Mouse (Mus musculus) granulocyte monocyte progenitor cell, adult 5-6 weeks (primary cell): Measurements from ENCODE around the gene Ror1. TPM values are rescaled to one million over a fixed set of nuclear protein-coding genes. Genes with fewer than 3 reads are reported as not detected.

ENCODE experiments used
- ATAC-seq: replicated peaks from 2 replicates; pipeline ENCODE4 v1.8.0; 2016; ENCODE audit warnings: mild to moderate bottlenecking, moderate TSS enrichment, inconsistent platforms; ENCODE audit not compliant: poor library complexity, severe bottlenecking
- total RNA-seq, 2 experiments: library from RNA; stranded (forward) in 1 of 2; stranded (reverse) in 1 of 2; fragments of 200-712, 200-1000 nt in 1 of 2; fragments of >200 nt in 1 of 2; fragmentation: Nextera tagmentation in 1 of 2; gene quantifications; 2 replicates each; pipeline ENCODE4 v1.2.3; 2014 to 2017

Ror1 gene
- total RNA-seq, 2 experiments from 2014 or later: not detected

DNA sequence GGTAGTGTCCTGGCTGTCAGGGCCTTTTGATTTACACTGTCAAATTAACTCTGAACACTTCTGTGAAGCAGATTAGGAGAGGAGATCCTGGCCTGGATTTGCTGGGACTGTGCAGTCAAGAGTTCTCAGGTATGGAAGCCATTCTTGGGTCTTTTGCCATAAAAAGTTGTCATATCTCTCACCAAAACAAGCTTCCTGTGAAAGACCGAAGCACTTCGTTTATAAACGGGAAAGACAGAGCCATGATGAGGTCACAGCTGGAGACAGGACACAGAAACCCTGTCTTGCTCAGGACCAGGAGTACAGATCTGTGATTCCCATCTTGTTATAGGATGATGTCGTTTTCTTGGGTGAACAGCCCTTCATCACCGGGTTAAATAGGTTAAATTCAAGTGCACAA lies 107.5 kb downstream of the Ror1 start:
- ATAC-seq: no peak

DNA sequence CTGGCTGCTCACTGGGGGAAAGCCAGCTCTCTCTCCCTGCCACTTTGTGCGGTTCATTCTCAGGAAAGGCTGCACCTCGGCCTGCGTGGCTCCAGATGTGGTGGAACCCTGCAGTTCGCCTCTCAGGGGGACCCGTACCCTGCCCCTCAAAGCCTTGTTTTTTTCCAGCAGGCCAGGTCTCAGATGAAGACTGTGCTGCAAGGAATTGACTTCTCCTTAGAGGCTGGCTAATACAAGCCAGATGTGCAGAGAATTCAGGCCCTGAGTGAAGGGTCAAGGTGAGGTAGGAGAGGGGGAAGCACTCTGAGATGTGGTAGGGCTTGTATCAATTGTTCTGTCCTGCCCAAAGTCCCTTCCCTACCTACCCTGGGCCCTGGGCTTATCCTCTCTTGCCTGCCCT lies 108.1 kb downstream of the Ror1 start:
- no peak for ATAC-seq

DNA sequence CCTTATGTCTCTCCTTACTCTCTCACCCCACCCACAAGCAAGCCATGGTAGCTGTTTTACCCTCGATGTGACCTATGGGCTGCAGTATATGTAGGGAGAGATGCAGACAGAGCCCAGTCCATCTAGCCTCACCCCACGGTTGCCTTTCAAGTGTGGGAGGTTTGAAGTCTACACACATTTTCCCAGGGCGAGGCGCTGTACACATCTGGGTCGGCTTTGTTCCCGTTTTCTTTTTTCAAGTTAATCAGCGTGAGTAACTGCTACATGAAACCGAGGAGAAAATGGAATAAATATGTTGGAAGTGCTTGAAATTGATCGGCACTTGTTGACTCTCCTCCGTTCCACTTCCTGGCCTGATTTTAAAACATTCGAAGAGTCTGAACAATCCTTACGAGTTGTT lies 108.8 kb downstream of the Ror1 start:
- no peak for ATAC-seq

DNA sequence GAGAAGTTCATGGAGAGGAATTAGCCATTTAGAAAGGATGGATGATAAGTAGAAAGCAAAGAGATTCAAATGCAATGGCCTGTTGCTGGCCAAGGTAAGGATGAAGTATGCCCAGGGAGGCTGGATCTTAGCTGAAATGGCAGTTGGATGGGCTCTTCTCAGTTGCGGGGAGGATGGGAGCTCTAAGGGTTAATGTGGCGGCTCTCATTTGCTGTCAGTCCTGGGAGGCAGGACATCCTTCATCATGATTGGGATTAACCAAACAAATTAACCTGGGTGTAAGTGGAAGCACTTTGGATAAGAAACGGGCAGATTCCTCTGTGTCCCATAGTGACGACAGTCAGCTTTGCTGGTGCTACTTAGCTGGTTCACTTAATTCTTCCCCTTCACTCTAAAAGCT lies 112.5 kb downstream of the Ror1 start:
- no peak for ATAC-seq

DNA sequence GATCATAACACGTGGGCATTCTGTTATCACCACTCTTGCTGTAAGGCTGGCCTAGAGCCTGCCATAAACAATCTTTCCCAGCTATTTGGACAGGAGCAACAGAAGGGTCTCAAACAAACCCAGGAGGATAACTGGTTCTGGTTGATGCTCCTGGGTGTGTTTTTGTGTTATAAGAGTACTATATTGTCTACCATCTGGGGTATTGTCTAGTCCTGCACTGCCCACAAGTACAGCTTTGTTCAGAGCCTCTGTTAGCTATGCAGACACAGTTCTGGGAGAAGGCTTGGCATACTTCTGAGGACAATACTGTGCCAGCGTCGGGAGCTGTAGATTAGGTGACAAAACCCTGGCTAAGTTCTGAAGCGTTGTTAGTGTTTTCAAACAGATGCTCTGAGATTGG lies 113.5 kb downstream of the Ror1 start:
- no peak for ATAC-seq

DNA sequence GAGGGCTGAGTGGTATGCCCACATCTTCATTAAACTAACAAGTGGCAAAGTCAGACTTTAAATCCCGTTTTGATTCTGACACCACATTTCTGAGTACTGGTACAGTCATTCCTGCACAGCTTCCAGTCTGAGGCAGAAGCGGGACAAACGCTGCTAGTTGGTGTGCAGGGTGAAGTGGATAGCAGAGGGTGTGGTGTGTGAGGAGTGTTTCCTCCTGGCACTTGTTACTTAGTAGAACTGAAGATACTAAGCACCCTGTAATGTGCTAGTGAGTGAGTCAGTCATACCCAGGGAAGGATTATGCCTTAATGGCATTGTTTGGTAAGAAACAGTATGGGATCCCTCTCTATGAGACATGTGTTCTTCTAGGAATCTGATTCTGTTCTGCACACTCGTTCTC lies 115.7 kb downstream of the Ror1 start:
- ATAC-seq: no peak

DNA sequence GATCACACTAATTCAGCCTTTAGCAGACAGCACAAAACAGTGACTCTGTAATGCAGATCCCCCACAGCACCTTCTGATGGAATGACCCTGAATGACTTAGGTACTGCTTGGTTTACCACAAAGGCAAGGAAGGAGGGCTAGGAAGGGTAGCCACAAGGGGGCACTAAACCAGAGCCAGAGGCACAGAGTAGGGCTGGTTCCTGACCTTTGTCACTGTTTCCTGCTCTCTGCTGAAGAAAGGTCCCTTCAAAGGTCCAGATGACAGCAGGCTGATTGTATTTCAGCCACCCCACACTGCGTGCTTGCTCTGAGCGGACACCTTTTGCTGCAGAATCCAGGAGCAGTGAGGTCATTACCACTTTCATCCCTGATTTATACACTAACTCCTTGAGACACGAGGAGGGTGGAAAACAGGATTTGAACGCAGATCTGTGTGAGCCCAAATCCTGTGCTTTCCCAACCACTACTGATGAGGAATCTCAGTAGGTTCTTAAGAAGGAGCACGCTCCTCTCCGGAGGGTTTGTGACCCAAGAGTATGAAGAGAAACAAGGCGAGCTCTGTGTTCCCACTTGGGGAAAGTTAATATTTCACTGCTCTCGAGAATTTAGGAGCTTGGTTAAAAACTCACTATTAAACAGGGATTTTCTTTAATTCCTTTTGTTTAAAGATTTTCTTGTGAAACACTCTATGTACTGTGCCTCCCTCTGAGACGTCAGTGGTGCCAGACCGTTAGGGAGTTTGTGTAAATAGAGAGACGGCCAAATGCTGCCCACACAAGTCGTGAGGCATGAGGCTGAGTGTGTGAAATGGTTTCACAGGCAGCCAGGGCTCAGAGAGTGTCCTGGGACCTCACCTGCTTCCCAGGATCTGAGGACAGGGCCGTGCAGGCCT lies 119.0 kb downstream of the Ror1 start:
- ATAC-seq: peak; percentile 56

DNA sequence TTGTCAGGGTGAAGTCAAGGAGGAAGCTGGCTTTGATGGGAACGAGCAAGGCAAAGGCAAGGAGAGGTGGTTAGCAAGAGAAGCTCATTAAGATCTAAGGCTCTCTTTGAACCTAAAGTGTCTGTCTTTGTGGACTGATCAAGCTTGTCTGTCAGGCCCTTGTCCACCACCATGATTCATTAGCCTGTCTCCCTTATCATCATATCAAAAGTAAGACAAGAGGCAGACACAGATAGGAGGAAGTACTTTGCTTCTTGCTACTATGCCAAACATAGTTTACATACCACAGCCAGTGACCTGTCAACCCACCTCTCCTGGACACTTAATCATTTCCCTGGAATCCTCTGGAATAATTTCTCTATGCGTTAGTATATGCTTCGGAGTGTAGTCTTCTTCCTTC lies 121.0 kb downstream of the Ror1 start:
- ATAC-seq: no peak

DNA sequence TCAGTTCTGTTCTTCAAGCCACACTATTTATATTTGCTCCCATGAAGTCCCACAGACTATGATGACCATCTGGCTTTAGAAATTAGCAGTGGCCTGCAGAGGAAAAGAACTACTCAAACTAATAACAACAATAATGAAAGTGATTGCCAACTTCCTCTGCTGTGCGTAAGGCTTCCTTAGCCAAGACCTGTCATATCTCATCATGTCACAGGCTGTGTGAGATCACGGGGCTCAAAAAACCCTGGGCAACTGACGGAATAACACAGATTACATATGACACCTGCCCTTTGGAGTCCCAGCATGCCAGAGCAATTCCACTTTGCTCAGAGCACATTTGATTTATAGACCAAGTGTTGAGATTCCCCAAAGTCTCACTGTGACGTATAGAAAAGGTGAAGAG lies 123.4 kb downstream of the Ror1 start:
- peak; percentile 55 for ATAC-seq

DNA sequence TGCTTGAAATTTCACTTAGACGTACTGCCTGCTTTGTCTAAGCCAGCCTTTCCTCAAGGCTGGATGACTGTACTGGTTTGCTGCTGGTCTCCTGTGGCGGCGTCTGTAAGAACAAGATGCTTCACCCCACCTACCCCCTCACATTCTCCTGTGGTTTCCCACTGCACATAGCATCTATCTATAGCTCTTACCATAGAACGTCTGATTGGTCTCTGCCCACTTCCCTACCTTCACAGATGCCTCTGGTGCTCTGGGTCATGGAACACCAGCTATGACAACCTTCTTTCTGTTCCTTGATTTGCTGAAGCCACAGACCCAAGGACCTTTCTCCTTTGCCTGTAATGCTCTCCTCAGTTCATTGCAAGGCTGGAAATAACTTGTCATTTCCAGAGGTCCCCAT lies 124.0 kb downstream of the Ror1 start:
- ATAC-seq: peak; percentile 83

DNA sequence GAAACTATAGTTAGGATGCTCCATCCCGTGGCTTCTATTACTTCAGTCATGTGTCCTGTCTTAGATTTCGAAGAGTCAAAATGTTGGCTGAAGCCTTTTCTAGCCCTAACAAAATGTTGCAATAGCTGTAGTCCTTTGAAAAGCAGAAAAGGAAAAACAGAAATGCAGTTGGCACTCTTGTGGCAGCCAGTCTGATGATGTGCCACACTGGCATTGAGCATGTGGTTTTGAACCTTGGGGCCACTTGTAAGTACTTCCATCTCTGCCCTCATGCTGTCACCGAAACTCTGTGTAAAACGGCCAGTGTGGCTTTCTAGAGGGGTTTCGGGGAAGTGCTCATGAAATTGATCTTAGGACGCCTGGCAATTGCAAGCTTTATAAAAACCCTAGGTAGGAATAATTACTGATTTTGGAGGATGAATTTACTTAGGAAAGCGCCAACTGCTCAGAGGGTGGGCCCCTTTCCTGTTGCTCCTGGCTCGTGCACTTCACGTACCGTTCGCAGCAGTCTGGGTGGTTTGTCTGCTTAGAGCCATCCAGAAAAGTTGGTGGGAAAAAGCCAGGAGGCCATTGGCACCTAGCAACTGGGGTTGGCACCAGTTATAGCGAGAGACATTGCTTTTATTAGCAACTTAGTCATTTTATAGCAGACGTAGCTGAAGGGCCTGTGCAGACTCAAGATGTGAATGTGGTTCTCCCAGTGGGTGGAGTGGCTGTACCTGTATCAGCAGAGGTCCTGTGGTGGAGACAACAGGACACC lies 126.6 kb downstream of the Ror1 start:
- ATAC-seq: peak; percentile 57

DNA sequence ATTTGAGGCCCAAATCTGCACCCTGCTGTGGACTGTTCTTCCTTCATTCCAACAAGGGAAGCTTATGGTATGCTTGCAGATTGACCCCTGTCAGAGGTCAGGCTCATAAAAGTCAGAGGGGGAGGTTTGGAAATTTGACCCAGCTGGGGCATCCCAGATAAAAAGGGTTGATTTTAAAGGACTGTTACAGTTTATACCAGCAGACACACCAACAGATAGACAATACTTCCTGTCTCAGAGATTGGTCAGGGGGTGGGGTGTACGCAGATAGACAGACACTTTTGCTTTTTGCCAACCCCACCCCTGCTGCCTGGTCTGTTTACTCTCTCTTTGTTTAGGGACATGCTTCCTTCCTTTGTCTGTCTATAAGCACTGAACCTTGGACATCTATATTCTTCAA lies 127.9 kb downstream of the Ror1 start:
- no peak for ATAC-seq

DNA sequence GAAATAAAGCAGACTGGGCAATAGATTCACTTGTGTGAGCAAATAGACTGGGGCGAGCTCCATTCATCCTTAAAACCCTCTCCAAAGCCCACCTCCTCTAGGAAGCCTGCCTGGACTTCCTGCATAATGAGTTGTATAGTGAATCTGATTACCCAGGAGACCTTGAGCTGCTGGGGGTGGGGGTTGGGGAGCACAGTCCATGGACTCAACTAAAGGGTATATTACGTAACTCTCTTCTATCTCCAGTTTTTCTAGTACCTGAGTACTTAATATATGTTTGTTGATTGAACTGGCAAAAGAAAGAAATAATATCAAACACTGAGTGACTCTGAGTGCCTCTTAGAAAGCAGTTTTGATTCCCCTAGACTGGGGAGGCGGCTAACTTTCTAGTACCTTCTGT lies 128.4 kb downstream of the Ror1 start:
- no peak for ATAC-seq

DNA sequence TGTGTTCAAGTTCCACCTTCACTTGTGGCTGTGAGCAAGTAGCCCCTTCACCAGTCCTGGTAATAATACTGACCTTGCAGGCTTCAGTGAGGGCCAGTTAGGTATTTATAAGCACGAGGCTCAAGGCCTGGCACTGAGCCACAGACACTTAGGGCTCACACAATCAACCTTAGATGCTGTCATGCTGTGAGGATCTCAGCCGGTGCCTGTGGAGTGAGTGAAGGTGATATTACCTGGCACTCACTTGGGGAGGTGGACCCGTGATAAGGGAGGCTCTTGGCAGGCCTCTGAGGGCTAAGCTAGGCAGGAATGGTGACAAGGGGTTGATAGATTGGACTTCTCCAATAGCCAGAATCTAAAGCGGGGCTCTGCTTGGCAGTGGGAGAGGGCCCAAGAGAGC lies 131.0 kb downstream of the Ror1 start:
- ATAC-seq: no peak

DNA sequence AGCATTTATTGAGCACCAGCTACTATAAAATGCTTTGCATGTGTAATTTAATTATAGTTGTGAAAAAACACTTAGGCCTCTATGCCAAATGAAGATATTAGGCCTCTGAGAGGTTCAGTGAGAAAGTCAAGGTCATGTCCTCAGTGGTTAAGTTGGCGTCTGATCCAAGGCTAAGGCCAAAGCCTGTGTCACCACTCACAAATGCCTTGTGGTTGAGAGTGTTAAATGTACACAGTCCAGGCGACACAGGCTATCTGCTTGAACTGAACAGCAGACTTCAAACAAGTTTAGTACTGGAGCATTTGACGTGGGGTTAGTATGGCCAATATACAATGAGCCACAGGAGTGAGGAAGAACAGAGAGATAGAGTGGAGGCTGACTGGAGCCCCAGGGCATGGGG lies 132.5 kb downstream of the Ror1 start:
- no peak for ATAC-seq

DNA sequence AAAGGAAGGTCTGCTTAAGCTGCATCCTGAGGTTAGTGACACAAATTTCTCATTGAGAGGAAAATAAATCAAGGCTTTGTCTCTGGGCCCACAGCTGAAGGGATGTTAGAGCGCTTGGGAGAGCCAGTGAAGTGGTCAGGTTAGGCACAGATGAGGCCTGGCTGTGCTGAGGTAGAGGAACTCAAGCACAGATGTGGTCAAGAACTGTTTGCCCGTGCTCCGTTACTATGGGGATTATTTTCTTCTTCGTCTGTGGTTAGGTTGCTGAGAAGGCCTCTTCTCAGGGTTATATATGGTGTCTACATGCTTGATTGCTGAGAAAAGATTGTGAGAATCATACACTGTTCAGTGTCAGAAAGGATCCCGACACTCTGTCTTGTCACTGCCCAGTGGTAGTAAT lies 134.7 kb downstream of the Ror1 start:
- peak; percentile 52 for ATAC-seq

DNA sequence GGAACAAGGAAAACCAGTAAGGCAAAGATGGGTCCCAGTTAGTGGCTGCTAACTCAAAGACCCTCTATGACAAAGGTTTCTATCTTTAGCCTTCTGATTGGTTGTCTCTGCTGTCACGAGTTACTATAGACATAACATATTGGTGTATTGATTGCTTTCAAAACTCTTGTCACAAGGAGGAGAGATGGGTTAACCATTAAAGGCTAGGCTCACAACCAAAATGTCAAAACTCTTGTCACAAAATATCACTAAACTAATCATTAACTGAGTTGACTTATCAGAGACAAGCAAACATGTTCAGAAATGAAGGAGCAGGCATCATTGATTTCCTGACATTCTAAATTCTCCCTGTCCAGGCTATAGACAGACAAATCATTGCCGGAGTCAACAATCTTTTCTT lies 135.4 kb downstream of the Ror1 start:
- ATAC-seq: no peak

DNA sequence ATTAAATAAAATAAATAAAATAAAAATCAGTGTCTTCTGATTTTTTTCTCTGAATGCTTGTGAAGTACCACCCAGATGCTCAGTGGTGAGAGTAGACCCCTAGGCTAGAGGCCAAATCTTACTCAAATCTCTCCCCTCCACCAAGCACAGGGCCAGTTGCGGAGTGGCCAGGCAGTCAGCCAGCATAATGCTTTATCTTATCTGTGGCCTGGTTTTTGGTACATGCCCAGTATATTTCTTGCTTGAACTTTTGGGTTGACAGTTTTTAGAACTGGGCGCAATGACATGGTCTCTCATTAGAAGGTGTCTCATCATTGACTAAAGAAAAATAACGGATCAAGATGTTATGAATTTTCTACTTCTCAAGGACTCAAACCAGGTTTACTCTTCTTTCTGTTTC lies 136.3 kb downstream of the Ror1 start:
- ATAC-seq: no peak

DNA sequence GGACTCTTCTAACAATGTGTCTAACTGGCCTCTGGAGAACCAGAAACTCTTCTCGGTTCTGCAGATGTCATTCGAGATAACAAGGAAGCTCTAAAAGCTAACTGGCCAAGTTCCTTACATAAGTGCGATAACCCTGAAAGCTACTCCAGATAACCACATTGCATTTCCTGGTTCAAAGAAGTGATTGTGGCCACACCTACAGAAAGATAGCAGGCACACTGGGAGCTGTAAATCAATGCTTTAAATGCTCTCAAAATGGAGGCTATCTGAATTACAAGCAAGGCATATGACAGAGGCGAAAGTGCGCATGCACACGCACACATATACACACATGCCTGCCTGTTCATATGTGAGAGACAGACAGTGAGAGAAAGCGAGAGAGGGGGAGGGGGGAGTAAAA lies 136.9 kb downstream of the Ror1 start:
- peak; percentile 40; the same call in 1 of the 2 replicates for ATAC-seq

DNA sequence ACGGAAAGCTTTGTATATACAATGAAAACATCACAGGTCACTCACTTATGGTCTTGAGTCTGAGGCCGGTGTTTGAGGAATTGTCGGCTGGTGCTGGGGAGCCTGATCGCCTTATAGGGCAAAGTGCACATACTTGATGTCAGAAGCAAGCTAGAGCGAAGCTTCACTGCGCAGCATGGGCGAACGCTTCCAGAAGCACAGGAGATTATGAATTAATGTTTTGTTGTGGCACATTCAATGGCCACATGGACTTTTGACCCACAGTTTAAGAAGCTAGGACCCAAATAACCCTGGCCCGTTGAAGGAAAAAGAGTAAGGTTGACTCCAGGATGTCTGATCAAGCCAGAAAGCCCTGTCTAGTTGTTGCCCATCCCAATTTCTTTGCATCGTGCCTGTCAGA lies 138.2 kb downstream of the Ror1 start:
- no peak for ATAC-seq

DNA sequence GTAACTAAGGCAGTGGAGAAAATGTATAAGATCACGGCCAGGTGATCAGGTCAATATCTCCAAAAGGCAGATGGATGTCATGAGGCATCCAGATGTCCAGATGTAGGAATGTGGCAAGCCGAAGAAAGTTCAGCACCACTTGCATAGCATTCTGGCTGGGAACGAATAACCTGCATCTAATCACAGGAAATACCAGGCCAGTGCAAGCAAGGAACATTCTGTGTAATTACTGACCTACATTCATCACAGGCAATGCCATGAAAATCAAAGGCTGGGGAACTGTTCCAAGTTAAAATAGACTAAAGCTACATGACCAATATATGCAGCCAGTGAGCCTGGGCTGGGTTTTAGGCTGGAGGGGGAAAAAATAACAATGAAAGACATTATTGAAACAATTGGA lies 140.7 kb downstream of the Ror1 start:
- ATAC-seq: no peak
